Mouse (Mus musculus) inflammation-experienced regulatory T-cells, adult 6 months (primary cell): Measurements from ENCODE around the gene Ltc4s. TPM values are rescaled to one million over a fixed set of nuclear protein-coding genes. Genes with fewer than 3 reads are reported as not detected.

Experiments
- ATAC-seq: one replicate; pipeline ENCODE4 v1.8.0; 2017
- polyA plus RNA-seq, 3 experiments: library from polyadenylated mRNA; unstranded; fragments of 100-300 nt; shearing (Covaris generic); gene quantifications; one replicate each; pipeline ENCODE4 v1.2.1; 2017

Ltc4s gene
- polyA plus RNA-seq, 3 experiments from 2014 or later: not detected

GRCm38 (mm10) chr11:50245269-50245668, 6.9 kb upstream of the Ltc4s start:
- no peak for ATAC-seq

GRCm38 (mm10) chr11:50243926-50244325, 5.5 kb upstream of the Ltc4s start:
- ATAC-seq: no peak

GRCm38 (mm10) chr11:50240235-50240911, 2.0 kb upstream of the Ltc4s start:
- no peak for ATAC-seq

- no peak for ATAC-seq
Observed at GRCm38 (mm10) chr11:50238821-50239791, 690 bp upstream of the Ltc4s start.

GRCm38 (mm10) chr11:50236937-50237835, 1.2 kb downstream of the Ltc4s start:
- no peak for ATAC-seq

- ATAC-seq: peak; percentile 87
Observed at GRCm38 (mm10) chr11:50236540-50236936, 1.9 kb downstream of the Ltc4s start.

GRCm38 (mm10) chr11:50234606-50235005, 3.8 kb downstream of the Ltc4s start:
- no peak for ATAC-seq

- ATAC-seq: no peak
Observed at GRCm38 (mm10) chr11:50233993-50234392, 4.4 kb downstream of the Ltc4s start.

- ATAC-seq: no peak
Observed at GRCm38 (mm10) chr11:50233022-50233421, 5.4 kb downstream of the Ltc4s start.

GRCm38 (mm10) chr11:50231411-50231810, 7.0 kb downstream of the Ltc4s start:
- peak; percentile 55 for ATAC-seq

- peak; percentile 13 for ATAC-seq
Observed at GRCm38 (mm10) chr11:50230481-50231304, 7.7 kb downstream of the Ltc4s start.

GRCm38 (mm10) chr11:50229252-50229910, 9.0 kb downstream of the Ltc4s start:
- no peak for ATAC-seq

- ATAC-seq: no peak
Observed at GRCm38 (mm10) chr11:50228772-50229171, 9.6 kb downstream of the Ltc4s start.

- no peak for ATAC-seq
Observed at GRCm38 (mm10) chr11:50227736-50228135, 10.7 kb downstream of the Ltc4s start.

GRCm38 (mm10) chr11:50227226-50227625, 11.2 kb downstream of the Ltc4s start:
- no peak for ATAC-seq

GRCm38 (mm10) chr11:50226406-50226805, 12.0 kb downstream of the Ltc4s start:
- ATAC-seq: no peak

GRCm38 (mm10) chr11:50225611-50226378, 12.6 kb downstream of the Ltc4s start:
- ATAC-seq: peak; percentile 30

GRCm38 (mm10) chr11:50224671-50225530, 13.5 kb downstream of the Ltc4s start:
- ATAC-seq: peak; percentile 52
